Comparison of ENCODE assay signal across 38 mouse cellular contexts in genomic region chr5:30528906-30529305, GRCm38 (mm10). TPM values are rescaled to one million over a fixed set of nuclear protein-coding genes. Genes with fewer than 3 reads are reported as not detected.
"Had no signal": no experiment of that assay in that cellular context is flagged by ENCODE, and none has a peak within 500 bp of the region (broad histone marks: within the 10 kb centered on the region; RNA-seq: fewer than 3 reads in every experiment).

No protein-coding gene starts in this region.

- H3K4me1 ChIP-seq: liver, embryonic 13.5 days; liver, embryonic 15.5 days had no signal

- H3K4me3 ChIP-seq: heart, adult 2 months; heart, embryonic 13.5 days; heart, embryonic 15.5 days; hindbrain, embryonic 10.5 days; hindbrain, embryonic 12.5 days; intestine, embryonic 15.5 days; layer of hippocampus, adult 2 months; left cerebral cortex, adult 2 months; limb, embryonic 10.5 days; limb, embryonic 12.5 days; liver, embryonic 13.5 days; liver, embryonic 15.5 days had no signal

- H3K9ac ChIP-seq: heart, embryonic 13.5 days; heart, embryonic 15.5 days; hindbrain, embryonic 12.5 days; hindbrain, embryonic 14.5 days; intestine, embryonic 15.5 days; limb, embryonic 12.5 days; liver, embryonic 13.5 days; liver, embryonic 15.5 days; liver, postnatal 0 days had no signal

- ATAC-seq: hindbrain, embryonic 16.5 days; inflammation-experienced regulatory T-cells, adult 6 months; intestine, embryonic 15.5 days; intestine, postnatal 0 days; liver, postnatal 0 days had no signal

- H3K9me3 ChIP-seq: heart, embryonic 13.5 days; heart, embryonic 15.5 days; hindbrain, embryonic 10.5 days; hindbrain, embryonic 12.5 days; intestine, embryonic 15.5 days; limb, embryonic 10.5 days; limb, embryonic 12.5 days; liver, embryonic 13.5 days; liver, embryonic 15.5 days had no signal

- DNase-seq: gastrocnemius, postnatal 14 days; gastrocnemius, postnatal 36 days; heart, adult 11 months; heart, adult 2 months; heart, postnatal 14 days; heart, postnatal 36 days; kidney, adult 18-20 months; kidney, postnatal 10 days; kidney, postnatal 25 days; kidney, postnatal 4 days; liver; liver, embryonic 13.5 days; liver, postnatal 0 days had no signal

- H3K27ac ChIP-seq: heart, adult 2 months; heart, embryonic 13.5 days; heart, embryonic 15.5 days; hindbrain, embryonic 10.5 days; hindbrain, embryonic 12.5 days; hindbrain, embryonic 14.5 days; intestine, embryonic 15.5 days; layer of hippocampus, adult 2 months; left cerebral cortex, adult 2 months; limb, embryonic 10.5 days; limb, embryonic 12.5 days; liver, embryonic 13.5 days; liver, embryonic 15.5 days had no signal

- H3K36me3 ChIP-seq: heart, embryonic 13.5 days; heart, embryonic 15.5 days; hindbrain, embryonic 10.5 days; hindbrain, embryonic 12.5 days; intestine, embryonic 15.5 days; limb, embryonic 10.5 days; limb, embryonic 12.5 days; liver, embryonic 13.5 days; liver, embryonic 15.5 days had no signal

- H3K4me2 ChIP-seq: heart, embryonic 11.5 days; heart, embryonic 13.5 days; heart, embryonic 15.5 days; hindbrain, embryonic 12.5 days; hindbrain, embryonic 14.5 days; intestine, embryonic 15.5 days; limb, embryonic 12.5 days; liver, embryonic 11.5 days; liver, embryonic 13.5 days; liver, embryonic 15.5 days had no signal

- H3K27me3 ChIP-seq: heart, embryonic 15.5 days; intestine, embryonic 15.5 days had no signal

RNA-seq across cellular contexts. Expression of gene Cib4, which starts 16.7 kb away (rescaled TPM):
- total RNA-seq: gastrocnemius, adult 18-20 months; gastrocnemius, adult 8-10 months; gastrocnemius, postnatal 14 days; gastrocnemius, postnatal 36 days; heart, adult 2 months; heart, postnatal 14 days; heart, postnatal 36 days; layer of hippocampus, adult 2 months; layer of hippocampus, postnatal 10 days; layer of hippocampus, postnatal 25 days; left cerebral cortex, adult 2 months; left cerebral cortex, postnatal 14 days; left cerebral cortex, postnatal 36 days had no signal
- polyA plus RNA-seq: heart, adult 2 months; heart, embryonic 11.5 days; heart, embryonic 13.5 days; heart, embryonic 15.5 days; heart, postnatal 0 days; hindbrain, embryonic 10.5 days; hindbrain, embryonic 12.5 days; hindbrain, embryonic 14.5 days; hindbrain, embryonic 16.5 days; inflammation-experienced regulatory T-cells, adult 6 months; intestine, embryonic 15.5 days; intestine, postnatal 0 days; kidney, embryonic 14.5 days; kidney, embryonic 16.5 days; limb, embryonic 10.5 days; limb, embryonic 12.5 days; liver, embryonic 11.5 days; liver, embryonic 13.5 days; liver, embryonic 15.5 days; liver, postnatal 0 days had no signal
